ENCODE assay signal across 12 mouse cellular contexts in the genomic region with DNA sequence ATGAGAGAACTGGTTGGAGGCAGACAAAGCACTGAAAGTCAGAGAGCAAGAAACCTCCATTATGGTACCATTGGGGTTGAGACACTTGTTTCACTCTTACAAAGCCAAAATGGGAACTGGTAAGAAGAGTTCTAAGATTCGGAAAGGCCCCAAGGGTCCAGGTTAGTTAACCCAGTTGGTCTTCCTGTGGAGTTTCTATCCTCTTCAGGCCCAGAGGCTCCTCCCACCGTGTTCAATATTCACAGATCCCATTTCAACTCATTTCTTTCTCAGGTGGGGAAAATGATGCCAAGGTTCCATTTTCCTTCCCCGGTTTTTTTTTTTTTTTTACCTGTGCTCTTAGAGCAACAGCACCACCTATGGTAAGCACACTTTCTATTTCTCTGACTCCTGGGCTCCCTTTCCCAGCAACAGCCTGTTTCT. TPM values are rescaled to one million over a fixed set of nuclear protein-coding genes. Genes with fewer than 3 reads are reported as not detected.
DNase-seq lines count a peak whose midpoint lies in the region; ATAC-seq lines count a peak whose summit lies in the region.
"Had no signal": no experiment of that assay in that cellular context is flagged by ENCODE, and none has a peak within 500 bp of the region (broad histone marks: within the 10 kb centered on the region; RNA-seq: fewer than 3 reads in every experiment).

No protein-coding gene starts in this region.

- ATAC-seq in kidney, embryonic 14.5 days (ENCODE audit: low FRiP score, low TSS enrichment) = no peak
- no peak for ATAC-seq in midbrain, embryonic 14.5 days (ENCODE audit: low FRiP score, low TSS enrichment)
- no peak for ATAC-seq in midbrain, embryonic 16.5 days

- WGBS in kidney, embryonic 14.5 days = 42% methylated on average over 3 of the region's 3 CpGs
- 51% methylated on average over 3 of the region's 3 CpGs for WGBS in midbrain, embryonic 14.5 days
- WGBS in midbrain, embryonic 16.5 days = 47% methylated on average over 3 of the region's 3 CpGs

- H3K27ac ChIP-seq in kidney, embryonic 14.5 days (ENCODE audit: low read depth, low read length) = no peak overlapping the region
- no peak overlapping the region for H3K27ac ChIP-seq in midbrain, embryonic 14.5 days (replicated peaks; ENCODE audit: low read depth, low read length)
- no peak overlapping the region for H3K27ac ChIP-seq in midbrain, embryonic 16.5 days (ENCODE audit: low read length)
- H3K27ac ChIP-seq: limb, embryonic 12.5 days; neural tube, embryonic 13.5 days had no signal

- peak; percentile 34 for DNase-seq in kidney, adult 18-20 months
- DNase-seq in midbrain, embryonic 14.5 days = peak; percentile 12
- DNase-seq in R1 (ENCODE audit: low read depth, low spot score) = peak; percentile 39
- peak; percentile 37 for DNase-seq in splenic B cell, adult 2 months (ENCODE audit: low read depth, low spot score)
- no peak for DNase-seq in c-Kit-positive CD71-positive TER-119-positive erythroid progenitor cells, embryonic 14.5 days (ENCODE audit: low spot score)
- DNase-seq in spleen, postnatal 36 days (ENCODE audit: low spot score in 2 of 2) = no peak
- DNase-seq: heart, postnatal 14 days; right cerebral cortex, adult 18-20 months had no signal

- H3K4me1 ChIP-seq in kidney, embryonic 14.5 days (ENCODE audit: control insufficient read depth, insufficient read depth, low read length) = no peaks in the 10 kb centered on the region
- H3K4me1 ChIP-seq in midbrain, embryonic 14.5 days (ENCODE audit: control insufficient read depth, insufficient read depth, low read length) = no peaks in the 10 kb centered on the region
- H3K4me1 ChIP-seq in midbrain, embryonic 16.5 days (ENCODE audit: control insufficient read depth, insufficient read depth, low read length) = no peaks in the 10 kb centered on the region
- H3K4me1 ChIP-seq: limb, embryonic 12.5 days; neural tube, embryonic 13.5 days had no signal

- no peaks in the 10 kb centered on the region for H3K36me3 ChIP-seq in kidney, embryonic 14.5 days (ENCODE audit: control insufficient read depth, insufficient read depth, low read length)
- no peaks in the 10 kb centered on the region for H3K36me3 ChIP-seq in midbrain, embryonic 14.5 days (ENCODE audit: control insufficient read depth, insufficient read depth, low read length)
- no peaks in the 10 kb centered on the region for H3K36me3 ChIP-seq in midbrain, embryonic 16.5 days (ENCODE audit: control insufficient read depth, insufficient read depth, low read length)
- no peaks in the 10 kb centered on the region for H3K36me3 ChIP-seq in splenic B cell, adult 2 months (ENCODE audit: control insufficient read depth, insufficient read depth, low read length, poor library complexity, severe bottlenecking)
- H3K36me3 ChIP-seq: limb, embryonic 12.5 days; neural tube, embryonic 13.5 days had no signal

- H3K27me3 ChIP-seq in kidney, embryonic 14.5 days (ENCODE audit: control insufficient read depth, insufficient read depth, low read length) = no peaks in the 10 kb centered on the region
- no peaks in the 10 kb centered on the region for H3K27me3 ChIP-seq in midbrain, embryonic 14.5 days (ENCODE audit: control insufficient read depth, insufficient read depth, low read length)
- no peaks in the 10 kb centered on the region for H3K27me3 ChIP-seq in midbrain, embryonic 16.5 days (ENCODE audit: control insufficient read depth, insufficient read depth, low read depth, low read length)
- H3K27me3 ChIP-seq in splenic B cell, adult 2 months (ENCODE audit: control insufficient read depth, insufficient read depth, low read length, poor library complexity, severe bottlenecking) = no peaks in the 10 kb centered on the region
- H3K27me3 ChIP-seq: limb, embryonic 12.5 days; neural tube, embryonic 13.5 days had no signal

- H3K4me2 ChIP-seq in kidney, embryonic 14.5 days (replicated peaks; ENCODE audit: low read depth, low read length) = no peak overlapping the region
- H3K4me2 ChIP-seq in midbrain, embryonic 14.5 days (ENCODE audit: low read length) = no peak overlapping the region
- no peak overlapping the region for H3K4me2 ChIP-seq in midbrain, embryonic 16.5 days (ENCODE audit: low read length)
- H3K4me2 ChIP-seq: limb, embryonic 12.5 days; neural tube, embryonic 13.5 days had no signal

- H3K9me3 ChIP-seq in kidney, embryonic 14.5 days (ENCODE audit: control insufficient read depth, low read length) = no peaks in the 10 kb centered on the region
- H3K9me3 ChIP-seq in midbrain, embryonic 14.5 days (ENCODE audit: control insufficient read depth, low read length) = no peaks in the 10 kb centered on the region
- no peaks in the 10 kb centered on the region for H3K9me3 ChIP-seq in midbrain, embryonic 16.5 days (replicated peaks; ENCODE audit: control insufficient read depth, low read length, poor library complexity, severe bottlenecking)
- H3K9me3 ChIP-seq: limb, embryonic 12.5 days; neural tube, embryonic 13.5 days had no signal

- H3K4me3 ChIP-seq in kidney, embryonic 14.5 days (ENCODE audit: low read length) = no peak overlapping the region
- no peak overlapping the region for H3K4me3 ChIP-seq in midbrain, embryonic 14.5 days (replicated peaks; ENCODE audit: low read depth, low read length)
- H3K4me3 ChIP-seq in midbrain, embryonic 16.5 days (ENCODE audit: low read depth, low read length) = no peak overlapping the region
- H3K4me3 ChIP-seq: limb, embryonic 12.5 days; neural tube, embryonic 13.5 days had no signal

- no peak overlapping the region for H3K9ac ChIP-seq in kidney, embryonic 14.5 days (ENCODE audit: low read depth, low read length)
- no peak overlapping the region for H3K9ac ChIP-seq in midbrain, embryonic 14.5 days (replicated peaks; ENCODE audit: low read length)
- H3K9ac ChIP-seq in midbrain, embryonic 16.5 days (ENCODE audit: low read depth, low read length) = no peak overlapping the region
- H3K9ac ChIP-seq: limb, embryonic 12.5 days; neural tube, embryonic 13.5 days had no signal

RNA-seq across cellular contexts. Expression of a gene that starts 8.3 kb away (rescaled TPM):
- polyA plus RNA-seq in kidney, embryonic 14.5 days (2014; fragmentation: Nextera tagmentation; extraction: Ambion mirVana) = 30.2 and 47.3 TPM in 2 replicates
- 26.1 and 32.8 TPM in 2 replicates for polyA plus RNA-seq in midbrain, embryonic 14.5 days (2014; fragmentation: Nextera tagmentation; extraction: Ambion mirVana)
- polyA plus RNA-seq in midbrain, embryonic 16.5 days (2015; fragmentation: Nextera tagmentation; extraction: Ambion mirVana) = 34.3 and 38.6 TPM in 2 replicates

RNA-seq across cellular contexts. Expression of a gene that starts 28.8 kb away (rescaled TPM):
- 0.35 and 0.57 TPM in 2 replicates for polyA plus RNA-seq in kidney, embryonic 14.5 days (2014; fragmentation: Nextera tagmentation; extraction: Ambion mirVana)
- 0.81 and 0.92 TPM in 2 replicates for polyA plus RNA-seq in midbrain, embryonic 14.5 days (2014; fragmentation: Nextera tagmentation; extraction: Ambion mirVana)
- polyA plus RNA-seq in midbrain, embryonic 16.5 days (2015; fragmentation: Nextera tagmentation; extraction: Ambion mirVana) = 0.54 and 0.75 TPM in 2 replicates

RNA-seq across cellular contexts. Expression of a gene that starts 42.3 kb away (rescaled TPM):
- polyA plus RNA-seq in kidney, embryonic 14.5 days (2014; fragmentation: Nextera tagmentation; extraction: Ambion mirVana) = 3.5 and 6.0 TPM in 2 replicates
- polyA plus RNA-seq in midbrain, embryonic 14.5 days (2014; fragmentation: Nextera tagmentation; extraction: Ambion mirVana) = 0.28 TPM in 1 of 2 replicates, not detected in the other
- not detected in 2 replicates for polyA plus RNA-seq in midbrain, embryonic 16.5 days (2015; fragmentation: Nextera tagmentation; extraction: Ambion mirVana)
- polyA plus RNA-seq: neural tube, embryonic 13.5 days had no signal

Comparison
In these comparisons a context has a peak if more than half of its experiments do, and no peak if none do; other contexts are left out.
1. DNase-seq: peak in kidney, adult 18-20 months (single experiment), midbrain, embryonic 14.5 days (single experiment), R1 (single experiment) and splenic B cell, adult 2 months (single experiment); none in c-Kit-positive CD71-positive TER-119-positive erythroid progenitor cells, embryonic 14.5 days (single experiment) and spleen, postnatal 36 days (0 of 2).